Mouse (Mus musculus): ENCODE results near the gene Slco4c1. TPM values are rescaled to one million over a fixed set of nuclear protein-coding genes. Genes with fewer than 3 reads are reported as not detected.

Gene Slco4c1
- total RNA-seq, 4 experiments from 2014 or later = not detected

GRCm38 (mm10) chr1:96768264-96768663 lies 103.7 kb downstream of the Slco4c1 start:
- no peak for DNase-seq

GRCm38 (mm10) chr1:96766535-96766934 lies 105.4 kb downstream of the Slco4c1 start:
- no peak for DNase-seq
